Mouse (Mus musculus) lung, embryonic 15.5 days (tissue): ENCODE results near the gene Sox6. TPM values are rescaled to one million over a fixed set of nuclear protein-coding genes. Genes with fewer than 3 reads are reported as not detected.
"Not testable (repeated sequence)": the region's sequence is repeated elsewhere in the genome, so short reads cannot be mapped to it uniquely, and the experiment has no call there.

Source experiments
- ATAC-seq: fragments of 200-750 bp; cut with Nextera tagmentation; 2 replicates; pipeline ENCODE4 v1.8.0; 2017; ENCODE audit warnings: moderate number of reproducible peaks, borderline replicate concordance; ENCODE audit not compliant: low FRiP score, low TSS enrichment; ENCODE audit errors: extremely low read depth
- H3K27ac ChIP-seq: fragments of 300-500 bp; sonication (generic); 2 replicates; pipeline ENCODE4 v1.5.1; 2015; ENCODE audit warnings: moderate library complexity, mild to moderate bottlenecking, inconsistent platforms
- H3K27me3 ChIP-seq: fragments of 300-500 bp; sonication (generic); 2 replicates; pipeline ENCODE4 v1.6.1; 2015; ENCODE audit warnings: inconsistent platforms
- H3K36me3 ChIP-seq: fragments of 300-500 bp; sonication (generic); 2 replicates; pipeline ENCODE4 v1.6.1; 2015; ENCODE audit warnings: inconsistent platforms
- H3K4me1 ChIP-seq: fragments of 300-500 bp; sonication (generic); 2 replicates; pipeline ENCODE4 v1.6.1; 2015; ENCODE audit warnings: inconsistent platforms
- H3K4me2 ChIP-seq: fragments of 300-500 bp; sonication (generic); 2 replicates; pipeline ENCODE4 v1.6.1; 2015; ENCODE audit warnings: inconsistent platforms, mild to moderate bottlenecking, moderate library complexity
- H3K4me3 ChIP-seq: fragments of 300-500 bp; sonication (generic); 2 replicates; pipeline ENCODE4 v1.5.1; 2015; ENCODE audit warnings: mild to moderate bottlenecking, inconsistent platforms
- H3K9ac ChIP-seq: fragments of 300-500 bp; sonication (generic); 2 replicates; pipeline ENCODE4 v1.6.1; 2015; ENCODE audit warnings: inconsistent platforms
- H3K9me3 ChIP-seq: fragments of 300-500 bp; sonication (generic); 2 replicates; pipeline ENCODE4 v1.6.1; 2016; ENCODE audit warnings: inconsistent platforms
- WGBS: fragments of 180-500 bp; shearing (Covaris S2); methylation state at CpG from one replicate; pipeline ENCODE4 v1.1.7; 2015; 5-methylcytosine and 5-hydroxymethylcytosine counted together
- polyA plus RNA-seq: library from polyadenylated mRNA; unstranded; fragments of >200 nt; fragmentation: Nextera tagmentation; extraction: Ambion mirVana; gene quantifications from 2 replicates; pipeline ENCODE4 v1.2.1, GENCODE M21; 2015

Gene Sox6
- polyA plus RNA-seq, 1 experiment from 2014 or later: 23.1 TPM

GRCm38 (mm10) chr7:115615697-115616237, 422.8 kb downstream of the Sox6 start:
- Histone ChIP-seq H3K36me3 (no peaks in the 10 kb centered on the region), H3K9me3 (no peaks in the 10 kb centered on the region), H3K27me3 (no peaks in the 10 kb centered on the region), H3K9ac (no peak overlapping the region), H3K4me1 (peaks cover 12% of the 10 kb centered on the region; the same call in 1 of the 2 replicates), H3K4me2 (peak overlapping the region; percentile 51), H3K27ac (peak overlapping the region; percentile 78), H3K4me3 (peak overlapping the region; percentile 27)
- WGBS: 10% methylated on average over 10 of the region's 10 CpGs
- ATAC-seq: peak; percentile 46; the same call in 1 of the 2 replicates

GRCm38 (mm10) chr7:115607485-115607884, 431.1 kb downstream of the Sox6 start:
- Histone ChIP-seq H3K27me3 (no peaks in the 10 kb centered on the region), H3K4me3 (no peak overlapping the region), H3K4me1 (no peaks in the 10 kb centered on the region), H3K36me3 (no peaks in the 10 kb centered on the region), H3K27ac (no peak overlapping the region), H3K9ac (no peak overlapping the region), H3K9me3 (no peaks in the 10 kb centered on the region), H3K4me2 (no peak overlapping the region)
- WGBS: 97% methylated on average over 1 of the region's 1 CpGs
- ATAC-seq: no peak

GRCm38 (mm10) chr7:115606125-115606524, 432.5 kb downstream of the Sox6 start:
- H3K36me3 ChIP-seq, H3K27ac ChIP-seq, H3K4me2 ChIP-seq, H3K9ac ChIP-seq, H3K4me1 ChIP-seq, H3K9me3 ChIP-seq, H3K4me3 ChIP-seq, H3K27me3 ChIP-seq: not testable (repeated sequence)
- 39% methylated on average over 3 of the region's 3 CpGs for WGBS
- ATAC-seq: peak; percentile 72

GRCm38 (mm10) chr7:115604883-115605282, 433.7 kb downstream of the Sox6 start:
- Histone ChIP-seq H3K9me3 (no peaks in the 10 kb centered on the region), H3K4me2 (no peak overlapping the region), H3K27me3 (no peaks in the 10 kb centered on the region), H3K4me3 (no peak overlapping the region), H3K4me1 (no peaks in the 10 kb centered on the region), H3K27ac (no peak overlapping the region), H3K36me3 (no peaks in the 10 kb centered on the region), H3K9ac (no peak overlapping the region)
- 72% methylated on average over 7 of the region's 7 CpGs for WGBS
- ATAC-seq: no peak

GRCm38 (mm10) chr7:115597376-115597775, 441.2 kb downstream of the Sox6 start:
- no peak for ATAC-seq
- no peaks in the 10 kb centered on the region for H3K9me3 ChIP-seq
- no peak overlapping the region for H3K27ac ChIP-seq
- no peak overlapping the region for H3K4me2 ChIP-seq
- H3K9ac ChIP-seq: no peak overlapping the region
- H3K4me3 ChIP-seq: no peak overlapping the region
- no peaks in the 10 kb centered on the region for H3K4me1 ChIP-seq
- no peaks in the 10 kb centered on the region for H3K27me3 ChIP-seq
- no peaks in the 10 kb centered on the region for H3K36me3 ChIP-seq
- WGBS: 67% methylated on average over 6 of the region's 6 CpGs

GRCm38 (mm10) chr7:115580461-115580860, 458.1 kb downstream of the Sox6 start:
- no peaks in the 10 kb centered on the region for H3K36me3 ChIP-seq
- ATAC-seq: no peak
- H3K27ac ChIP-seq: no peak overlapping the region
- H3K4me3 ChIP-seq: no peak overlapping the region
- H3K9ac ChIP-seq: no peak overlapping the region
- WGBS: 67% methylated on average over 7 of the region's 7 CpGs
- no peaks in the 10 kb centered on the region for H3K4me1 ChIP-seq
- H3K4me2 ChIP-seq: no peak overlapping the region
- H3K27me3 ChIP-seq: no peaks in the 10 kb centered on the region
- H3K9me3 ChIP-seq: no peaks in the 10 kb centered on the region

GRCm38 (mm10) chr7:115579826-115580225, 458.8 kb downstream of the Sox6 start:
- Histone ChIP-seq H3K4me2 (no peak overlapping the region), H3K36me3 (no peaks in the 10 kb centered on the region), H3K9me3 (no peaks in the 10 kb centered on the region), H3K27ac (no peak overlapping the region), H3K4me3 (no peak overlapping the region), H3K27me3 (no peaks in the 10 kb centered on the region), H3K9ac (no peak overlapping the region), H3K4me1 (no peaks in the 10 kb centered on the region)
- no peak for ATAC-seq
- 66% methylated on average over 3 of the region's 3 CpGs for WGBS

- Histone ChIP-seq H3K36me3 (no peaks in the 10 kb centered on the region), H3K4me1 (no peaks in the 10 kb centered on the region), H3K4me3 (no peak overlapping the region), H3K27me3 (no peaks in the 10 kb centered on the region), H3K9me3 (no peaks in the 10 kb centered on the region), H3K27ac (no peak overlapping the region), H3K4me2 (no peak overlapping the region), H3K9ac (no peak overlapping the region)
- 47% methylated on average over 1 of the region's 1 CpGs for WGBS
- no peak for ATAC-seq
Measured at GRCm38 (mm10) chr7:115576387-115576786, 462.2 kb downstream of the Sox6 start.

- Histone ChIP-seq H3K4me3 (no peak overlapping the region), H3K4me2 (no peak overlapping the region), H3K27me3 (no peaks in the 10 kb centered on the region), H3K4me1 (no peaks in the 10 kb centered on the region), H3K36me3 (no peaks in the 10 kb centered on the region), H3K27ac (no peak overlapping the region), H3K9ac (no peak overlapping the region), H3K9me3 (no peaks in the 10 kb centered on the region)
- no peak for ATAC-seq
- 36% methylated on average over 1 of the region's 1 CpGs for WGBS
Measured at GRCm38 (mm10) chr7:115574834-115575233, 463.8 kb downstream of the Sox6 start.

- H3K4me3 ChIP-seq: no peak overlapping the region
- no peaks in the 10 kb centered on the region for H3K27me3 ChIP-seq
- H3K9me3 ChIP-seq: no peaks in the 10 kb centered on the region
- 40% methylated on average over 9 of the region's 9 CpGs for WGBS
- H3K4me1 ChIP-seq: peaks cover 4% of the 10 kb centered on the region; the same call in 1 of the 2 replicates
- H3K36me3 ChIP-seq: no peaks in the 10 kb centered on the region
- H3K9ac ChIP-seq: no peak overlapping the region
- H3K27ac ChIP-seq: no peak overlapping the region
- ATAC-seq: no peak
- H3K4me2 ChIP-seq: no peak overlapping the region
Measured at GRCm38 (mm10) chr7:115568821-115569240, 469.8 kb downstream of the Sox6 start.

- no peak overlapping the region for H3K4me3 ChIP-seq
- peaks cover 4% of the 10 kb centered on the region; the same call in 1 of the 2 replicates for H3K4me1 ChIP-seq
- H3K9ac ChIP-seq: no peak overlapping the region
- no peaks in the 10 kb centered on the region for H3K36me3 ChIP-seq
- no peak for ATAC-seq
- H3K9me3 ChIP-seq: no peaks in the 10 kb centered on the region
- H3K27ac ChIP-seq: no peak overlapping the region
- H3K27me3 ChIP-seq: no peaks in the 10 kb centered on the region
- no peak overlapping the region for H3K4me2 ChIP-seq
- 81% methylated on average over 11 of the region's 11 CpGs for WGBS
Measured at GRCm38 (mm10) chr7:115568301-115568700, 470.3 kb downstream of the Sox6 start.

- H3K9ac ChIP-seq: no peak overlapping the region
- no peak overlapping the region for H3K4me3 ChIP-seq
- WGBS: 90% methylated on average over 2 of the region's 2 CpGs
- no peak for ATAC-seq
- H3K9me3 ChIP-seq: no peaks in the 10 kb centered on the region
- no peaks in the 10 kb centered on the region for H3K36me3 ChIP-seq
- no peak overlapping the region for H3K4me2 ChIP-seq
- H3K27me3 ChIP-seq: no peaks in the 10 kb centered on the region
- H3K27ac ChIP-seq: no peak overlapping the region
- peaks cover 4% of the 10 kb centered on the region; the same call in 1 of the 2 replicates for H3K4me1 ChIP-seq
Measured at GRCm38 (mm10) chr7:115566818-115567217, 471.8 kb downstream of the Sox6 start.

- no peaks in the 10 kb centered on the region for H3K36me3 ChIP-seq
- H3K9ac ChIP-seq: no peak overlapping the region
- ATAC-seq: no peak
- no peaks in the 10 kb centered on the region for H3K27me3 ChIP-seq
- H3K4me3 ChIP-seq: no peak overlapping the region
- H3K4me2 ChIP-seq: no peak overlapping the region
- no peaks in the 10 kb centered on the region for H3K9me3 ChIP-seq
- H3K4me1 ChIP-seq: peaks cover 4% of the 10 kb centered on the region; the same call in 1 of the 2 replicates
- WGBS: 51% methylated on average over 5 of the region's 5 CpGs
- H3K27ac ChIP-seq: no peak overlapping the region
Measured at GRCm38 (mm10) chr7:115565060-115565426, 473.6 kb downstream of the Sox6 start.
